Mouse (Mus musculus): ENCODE data around the gene Itpk1.

- no peak for TF ChIP-seq CTCF (IDR thresholded peaks at IDR 0.05; ENCODE audit: control insufficient read depth, insufficient read depth, insufficient read length)
- TF ChIP-seq MYOD1 (IDR thresholded peaks at IDR 0.05; ENCODE audit: control insufficient read depth, insufficient read length, low read depth) = no peak
- TF ChIP-seq MYOG (IDR thresholded peaks at IDR 0.05; ENCODE audit: control insufficient read depth, extremely low read depth, insufficient read length) = no peak
- no peak for TF ChIP-seq MAX (IDR thresholded peaks at IDR 0.05)
- no peak for TF ChIP-seq CEBPB (IDR thresholded peaks at IDR 0.05; ENCODE audit: low read depth)
- TF ChIP-seq USF1 (IDR thresholded peaks at IDR 0.05; ENCODE audit: low read depth) = no peak
- TF ChIP-seq FOSL1 (IDR thresholded peaks at IDR 0.05; ENCODE audit: insufficient read depth, low read length, poor library complexity, severe bottlenecking) = no peak
Observed at GRCm38 (mm10) chr12:102619908-102620307, 84.8 kb downstream of the Itpk1 start.

Data from C2C12 (cell line).